ENCODE assay signal across 13 mouse cellular contexts in genomic region chr3:84235420-84236304, GRCm38 (mm10).
A peak's percentile ranks its signal among the peaks of the same experiment; 100 is the strongest.
DNase-seq lines count a peak whose midpoint lies in the region; ATAC-seq lines count a peak whose summit lies in the region.
"Had no signal": no experiment of that assay in that cellular context is flagged by ENCODE, and none has a peak within 500 bp of the region (broad histone marks: within the 10 kb centered on the region; RNA-seq: fewer than 3 reads in every experiment).

No protein-coding gene starts in this region.

- peak; percentile 64 for ATAC-seq in kidney, embryonic 16.5 days (ENCODE audit: low FRiP score, low TSS enrichment)
- ATAC-seq in megakaryocyte progenitor cell, adult 5-6 weeks (replicated peaks; ENCODE audit: poor library complexity), result no peak
- ATAC-seq in midbrain, embryonic 15.5 days (replicated peaks), result no peak; the same call in 1 of the 2 replicates

- peaks cover 27% of the 10 kb centered on the region for H3K4me1 ChIP-seq in brown adipose tissue, adult 24 weeks (ENCODE audit: control insufficient read depth, insufficient read depth, insufficient read length, low read length)
- H3K4me1 ChIP-seq in kidney, embryonic 16.5 days (ENCODE audit: insufficient read depth, low read length), result peaks cover 21% of the 10 kb centered on the region
- H3K4me1 ChIP-seq in midbrain, embryonic 15.5 days, result peaks cover 3% of the 10 kb centered on the region; the same call in 1 of the 2 replicates
- H3K4me1 ChIP-seq: embryonic facial prominence, embryonic 15.5 days had no signal

- no peak overlapping the region for H3K4me2 ChIP-seq in kidney, embryonic 16.5 days (replicated peaks; ENCODE audit: low read depth, low read length)
- H3K4me2 ChIP-seq in midbrain, embryonic 15.5 days, result no peak overlapping the region
- H3K4me2 ChIP-seq: embryonic facial prominence, embryonic 15.5 days had no signal

- no peaks in the 10 kb centered on the region; the same call in 1 of the 2 replicates for H3K9me3 ChIP-seq in kidney, embryonic 16.5 days (ENCODE audit: low read length)
- no peaks in the 10 kb centered on the region for H3K9me3 ChIP-seq in midbrain, embryonic 15.5 days
- H3K9me3 ChIP-seq: embryonic facial prominence, embryonic 15.5 days had no signal

- intact Hi-C loops in heart, postnatal 36 days (cut with DNase I), result no loop called here

- WGBS in kidney, embryonic 16.5 days, result 42% methylated on average over 10 of the region's 10 CpGs
- WGBS in midbrain, embryonic 15.5 days, result 54% methylated on average over 10 of the region's 10 CpGs

- H3K27ac ChIP-seq in brown adipose tissue, adult 24 weeks (replicated peaks; ENCODE audit: low read depth, low read length), result peak overlapping the region; percentile 73
- no peak overlapping the region for H3K27ac ChIP-seq in kidney, embryonic 16.5 days (ENCODE audit: low read length)
- H3K27ac ChIP-seq in midbrain, embryonic 15.5 days, result no peak overlapping the region
- H3K27ac ChIP-seq: embryonic facial prominence, embryonic 15.5 days had no signal

- no peak overlapping the region for H3K9ac ChIP-seq in kidney, embryonic 16.5 days (replicated peaks; ENCODE audit: low read length)
- no peak overlapping the region for H3K9ac ChIP-seq in midbrain, embryonic 15.5 days
- H3K9ac ChIP-seq: embryonic facial prominence, embryonic 15.5 days had no signal

- H3K36me3 ChIP-seq in kidney, embryonic 16.5 days (ENCODE audit: insufficient read depth, low read length), result no peaks in the 10 kb centered on the region; the same call in 1 of the 2 replicates
- no peaks in the 10 kb centered on the region for H3K36me3 ChIP-seq in midbrain, embryonic 15.5 days (replicated peaks)
- H3K36me3 ChIP-seq: embryonic facial prominence, embryonic 15.5 days had no signal

- peak; percentile 35 to 41 for DNase-seq in heart, adult 9 months (ENCODE audit: low spot score in 2 of 2)
- no peak for DNase-seq in heart, postnatal 36 days
- peak; percentile 56 for DNase-seq in lung, postnatal 10 days
- no peak for DNase-seq in adrenal gland, adult 2 months
- DNase-seq: gastrocnemius, postnatal 14 days; left cerebral cortex, postnatal 4 days; right cerebral cortex, postnatal 25 days; thymus, adult 2 months had no signal

- H3K4me3 ChIP-seq in brown adipose tissue, adult 24 weeks (ENCODE audit: insufficient read depth, low read depth, low read length), result no peak overlapping the region
- H3K4me3 ChIP-seq in kidney, embryonic 16.5 days (ENCODE audit: low read length), result no peak overlapping the region
- no peak overlapping the region for H3K4me3 ChIP-seq in midbrain, embryonic 15.5 days
- H3K4me3 ChIP-seq: embryonic facial prominence, embryonic 15.5 days had no signal

- H3K27me3 ChIP-seq in kidney, embryonic 16.5 days (ENCODE audit: insufficient read depth, low read length), result no peaks in the 10 kb centered on the region
- H3K27me3 ChIP-seq in midbrain, embryonic 15.5 days (replicated peaks), result no peaks in the 10 kb centered on the region
- H3K27me3 ChIP-seq: embryonic facial prominence, embryonic 15.5 days had no signal

Comparison
In these comparisons a context has a peak if more than half of its experiments do, and no peak if none do; other contexts are left out.
1. DNase-seq: peak in heart, adult 9 months (2 of 2) and lung, postnatal 10 days (single experiment); none in heart, postnatal 36 days (0 of 2) and adrenal gland, adult 2 months (single experiment).